In genomic region chr17:51240360-51240993, GRCm38 (mm10) we compare ENCODE assay signal across 21 mouse cellular contexts.
DNase-seq lines count a peak whose midpoint lies in the region; ATAC-seq and TF ChIP-seq lines count a peak whose summit lies in the region.
"Had no signal": no experiment of that assay in that cellular context is flagged by ENCODE, and none has a peak within 500 bp of the region (broad histone marks: within the 10 kb centered on the region; RNA-seq: fewer than 3 reads in every experiment).

No protein-coding gene starts in this region.

- no peak overlapping the region for H3K4me2 ChIP-seq in stomach, postnatal 0 days (replicated peaks; ENCODE audit: low read depth)
- no peak overlapping the region for H3K4me2 ChIP-seq in intestine, embryonic 15.5 days (replicated peaks)
- H3K4me2 ChIP-seq: hindbrain, embryonic 14.5 days; limb, embryonic 13.5 days; liver, embryonic 15.5 days; midbrain, embryonic 13.5 days; stomach, embryonic 15.5 days had no signal

- no peaks in the 10 kb centered on the region for H3K27me3 ChIP-seq in stomach, postnatal 0 days (ENCODE audit: control insufficient read depth, insufficient read depth, low read length)
- H3K27me3 ChIP-seq in intestine, embryonic 15.5 days (replicated peaks): no peaks in the 10 kb centered on the region
- H3K27me3 ChIP-seq: limb, embryonic 13.5 days; liver, embryonic 15.5 days; midbrain, embryonic 13.5 days; stomach, embryonic 15.5 days had no signal

- H3K4me3 ChIP-seq in stomach, postnatal 0 days (ENCODE audit: low read depth, low read length): no peak overlapping the region
- no peak overlapping the region for H3K4me3 ChIP-seq in intestine, embryonic 15.5 days (replicated peaks)
- H3K4me3 ChIP-seq: limb, embryonic 13.5 days; liver, embryonic 15.5 days; midbrain, embryonic 13.5 days; stomach, embryonic 15.5 days had no signal

- no peak for TF ChIP-seq EP300 in stomach, postnatal 0 days (optimal IDR thresholded peaks at IDR 0.05)

- WGBS in stomach, postnatal 0 days: 40% methylated on average over 5 of the region's 5 CpGs
- WGBS in intestine, embryonic 15.5 days: 62% methylated on average over 5 of the region's 5 CpGs

- no peaks in the 10 kb centered on the region for H3K36me3 ChIP-seq in stomach, postnatal 0 days (ENCODE audit: control insufficient read depth, insufficient read depth, low read length)
- no peaks in the 10 kb centered on the region for H3K36me3 ChIP-seq in intestine, embryonic 15.5 days
- H3K36me3 ChIP-seq: limb, embryonic 13.5 days; liver, embryonic 15.5 days; midbrain, embryonic 13.5 days; stomach, embryonic 15.5 days had no signal

- no peaks in the 10 kb centered on the region for H3K9me3 ChIP-seq in stomach, postnatal 0 days (ENCODE audit: control insufficient read depth, low read length)
- no peaks in the 10 kb centered on the region for H3K9me3 ChIP-seq in intestine, embryonic 15.5 days
- H3K9me3 ChIP-seq: limb, embryonic 13.5 days; liver, embryonic 15.5 days; midbrain, embryonic 13.5 days; stomach, embryonic 15.5 days had no signal

- TF ChIP-seq CTCF in stomach, postnatal 0 days (IDR thresholded peaks at IDR 0.05; ENCODE audit: low read depth): no peak

- H3K9ac ChIP-seq in stomach, postnatal 0 days (ENCODE audit: low read length): no peak overlapping the region
- H3K9ac ChIP-seq in intestine, embryonic 15.5 days: no peak overlapping the region
- H3K9ac ChIP-seq: hindbrain, embryonic 14.5 days; limb, embryonic 13.5 days; liver, embryonic 15.5 days; midbrain, embryonic 13.5 days; stomach, embryonic 15.5 days had no signal

- H3K4me1 ChIP-seq in stomach, postnatal 0 days (replicated peaks; ENCODE audit: control insufficient read depth, insufficient read depth): no peaks in the 10 kb centered on the region
- no peaks in the 10 kb centered on the region for H3K4me1 ChIP-seq in intestine, embryonic 15.5 days (replicated peaks)
- H3K4me1 ChIP-seq: limb, embryonic 13.5 days; liver, embryonic 15.5 days; midbrain, embryonic 13.5 days; stomach, embryonic 15.5 days had no signal

- no peak overlapping the region for H3K27ac ChIP-seq in stomach, postnatal 0 days (replicated peaks)
- no peak overlapping the region for H3K27ac ChIP-seq in intestine, embryonic 15.5 days
- H3K27ac ChIP-seq: hindbrain, embryonic 14.5 days; limb, embryonic 13.5 days; liver, embryonic 15.5 days; midbrain, embryonic 13.5 days; stomach, embryonic 15.5 days had no signal

- peak; percentile 49; the same call in 1 of the 2 replicates for ATAC-seq in megakaryocyte progenitor cell, adult 5-6 weeks (replicated peaks; ENCODE audit: poor library complexity)
- ATAC-seq in stomach, postnatal 0 days (ENCODE audit: low FRiP score, low TSS enrichment): no peak
- no peak for ATAC-seq in intestine, embryonic 15.5 days
- ATAC-seq: activated CD4-positive, CD25-positive, alpha-beta regulatory T cell, adult 4 months; midbrain, embryonic 13.5 days; Patski had no signal

- DNase-seq in adrenal gland, adult (ENCODE audit: inconsistent age in 2 of 2, low spot score in 1 of 2): peak; percentile 22 to 81
- DNase-seq in adrenal gland, postnatal 25 days: no peak
- peak; percentile 3 for DNase-seq in thymus, postnatal 0 days (ENCODE audit: low spot score)
- DNase-seq in thymus, postnatal 10 days (ENCODE audit: low spot score in 2 of 2): no peak
- no peak for DNase-seq in stomach, postnatal 0 days (ENCODE audit: low spot score)
- no peak for DNase-seq in kidney, adult 8-10 months
- DNase-seq: cerebellum, adult 18-20 months; gastrocnemius, postnatal 25 days; kidney, adult 11 months; kidney, postnatal 14 days; right cerebral cortex, postnatal 4 days; thymus, postnatal 14 days had no signal

Comparison
In these comparisons a context has a peak if more than half of its experiments do, and no peak if none do; other contexts are left out.
1. DNase-seq: peak in adrenal gland, adult (2 of 2) and thymus, postnatal 0 days (single experiment); none in adrenal gland, postnatal 25 days (single experiment), thymus, postnatal 10 days (0 of 2), stomach, postnatal 0 days (single experiment) and kidney, adult 8-10 months (0 of 2).